Mouse (Mus musculus) E14TG2a.4 (cell line): ENCODE data around the gene Plxna2.

Experiments
- CTCF ChIP-seq: conservative IDR thresholded peaks from 2 replicates; pipeline ENCODE4 v1.5.1; 2014; ENCODE audit warnings: low read length
- POU5F1 ChIP-seq: IDR thresholded peaks from 2 replicates; pipeline ENCODE4 v1.6.1; 2014; ENCODE audit warnings: low read length, borderline replicate concordance

DNA sequence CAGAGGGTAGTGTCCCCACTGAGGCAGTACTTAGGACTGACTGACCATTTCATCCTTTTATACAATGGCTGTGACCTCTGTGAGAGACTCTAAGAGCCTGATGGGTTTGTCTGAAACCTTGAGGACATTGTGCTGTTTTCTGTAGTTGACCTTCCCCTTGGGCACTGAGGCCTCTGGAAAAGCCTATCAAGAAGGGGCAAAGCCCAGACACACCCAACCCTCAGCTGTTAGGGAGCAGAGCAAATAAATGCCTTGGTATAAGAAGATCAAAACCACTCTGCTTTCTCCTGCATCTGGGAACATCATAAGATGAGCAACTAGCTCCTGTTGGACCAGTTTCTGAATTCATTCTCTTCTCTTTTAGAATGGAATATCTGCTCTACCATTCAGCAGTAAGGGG, 191.6 kb downstream of the Plxna2 start:
- TF ChIP-seq CTCF = no peak
- no peak for TF ChIP-seq POU5F1
